Mouse (Mus musculus) embryo, embryonic 10.5 days (tissue): ENCODE results near the gene Traf2.

Source experiments
- DNase-seq: peaks from one replicate; pipeline ENCODE4 v3.0.0-alpha.2; 2015; ENCODE audit warnings: low spot score

Gene Traf2

GRCm38 (mm10) chr2:25546811-25547491 is at the start of gene Traf2:
TSS of gene Traf2 (minus strand) at chr2:25546940.
- DNase-seq, result peak; percentile 99

- DNase-seq, result no peak
These were observed 45.1 kb upstream of the Traf2 start for GRCm38 (mm10) chr2:25591863-25592262.

- DNase-seq, result no peak
These were observed 41.6 kb upstream of the Traf2 start for GRCm38 (mm10) chr2:25588227-25588907.

GRCm38 (mm10) chr2:25587290-25587689 is 40.5 kb upstream of the Traf2 start:
- DNase-seq, result no peak

- no peak for DNase-seq
These were observed 38.9 kb upstream of the Traf2 start for GRCm38 (mm10) chr2:25585601-25586000.

- DNase-seq, result no peak
These were observed 38.1 kb upstream of the Traf2 start for GRCm38 (mm10) chr2:25584856-25585255.

- no peak for DNase-seq
These were observed 37.4 kb upstream of the Traf2 start for GRCm38 (mm10) chr2:25584152-25584551.

GRCm38 (mm10) chr2:25583571-25583970 is 36.8 kb upstream of the Traf2 start:
- DNase-seq, result no peak

- DNase-seq, result no peak
These were observed 36.4 kb upstream of the Traf2 start for GRCm38 (mm10) chr2:25583120-25583481.

- DNase-seq, result no peak
These were observed 35.9 kb upstream of the Traf2 start for GRCm38 (mm10) chr2:25582466-25583119.

- no peak for DNase-seq
These were observed 35.2 kb upstream of the Traf2 start for GRCm38 (mm10) chr2:25581901-25582301.

- DNase-seq, result peak; percentile 87
These were observed 34.6 kb upstream of the Traf2 start, which contains the start of gene Ajm1 for GRCm38 (mm10) chr2:25581294-25581864. TSS of gene Ajm1 (minus strand) at chr2:25581757.

- no peak for DNase-seq
These were observed 33.9 kb upstream of the Traf2 start for GRCm38 (mm10) chr2:25580621-25581101.

- peak; percentile 68 for DNase-seq
These were observed 33.2 kb upstream of the Traf2 start for GRCm38 (mm10) chr2:25579737-25580460.

- DNase-seq, result no peak
These were observed 32.3 kb upstream of the Traf2 start for GRCm38 (mm10) chr2:25578796-25579736.

- DNase-seq, result peak; percentile 59
These were observed 31.4 kb upstream of the Traf2 start for GRCm38 (mm10) chr2:25577951-25578795.

GRCm38 (mm10) chr2:25576965-25577891 is 30.5 kb upstream of the Traf2 start:
- DNase-seq, result no peak

GRCm38 (mm10) chr2:25576028-25576850 is 29.5 kb upstream of the Traf2 start:
- DNase-seq, result no peak
